ENCODE assay signal across 8 mouse cellular contexts in the genomic region with DNA sequence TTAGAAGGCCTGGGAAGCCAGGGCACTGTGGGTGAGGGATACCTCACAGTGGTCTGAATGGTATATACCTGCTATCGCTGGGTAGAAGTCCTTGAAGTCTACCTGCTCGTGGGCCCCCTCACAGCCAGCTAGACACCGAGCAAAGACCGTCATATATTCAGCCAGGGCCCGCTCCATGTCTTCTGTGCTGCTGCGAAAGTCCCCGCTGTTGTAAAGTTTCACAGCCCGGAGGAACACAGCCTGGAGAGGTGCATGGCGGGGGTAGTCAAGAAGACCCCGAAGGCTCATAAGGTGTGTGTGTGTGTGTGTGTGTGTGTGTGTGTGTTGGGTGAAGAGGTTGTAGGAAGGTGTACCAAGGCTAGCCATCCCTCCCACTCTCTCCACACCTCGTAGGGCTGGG. TPM values are rescaled to one million over a fixed set of nuclear protein-coding genes. Genes with fewer than 3 reads are reported as not detected.
DNase-seq lines count a peak whose midpoint lies in the region; ATAC-seq and TF ChIP-seq lines count a peak whose summit lies in the region.

No protein-coding gene starts in this region.

- no peaks in the 10 kb centered on the region for H3K9me3 ChIP-seq in neural tube, embryonic 11.5 days (ENCODE audit: control insufficient read depth, low read length)
- no peaks in the 10 kb centered on the region for H3K9me3 ChIP-seq in limb, embryonic 15.5 days
- H3K9me3 ChIP-seq in stomach, postnatal 0 days (ENCODE audit: control insufficient read depth, low read length), result no peaks in the 10 kb centered on the region

- H3K27ac ChIP-seq in neural tube, embryonic 11.5 days (ENCODE audit: low read depth, low read length), result no peak overlapping the region
- H3K27ac ChIP-seq in limb, embryonic 15.5 days, result peak overlapping the region; percentile 99
- H3K27ac ChIP-seq in stomach, postnatal 0 days (replicated peaks), result peak overlapping the region; percentile 94

- TF ChIP-seq CTCF in stomach, postnatal 0 days (IDR thresholded peaks at IDR 0.05; ENCODE audit: low read depth), result no peak

- peaks cover 8% of the 10 kb centered on the region; the same call in 1 of the 2 replicates for H3K27me3 ChIP-seq in neural tube, embryonic 11.5 days (ENCODE audit: control insufficient read depth, insufficient read depth, low read length)
- H3K27me3 ChIP-seq in limb, embryonic 15.5 days, result no peaks in the 10 kb centered on the region
- no peaks in the 10 kb centered on the region for H3K27me3 ChIP-seq in stomach, postnatal 0 days (ENCODE audit: control insufficient read depth, insufficient read depth, low read length)

- H3K9ac ChIP-seq in neural tube, embryonic 11.5 days (ENCODE audit: low read length), result peak overlapping the region; percentile 73
- H3K9ac ChIP-seq in limb, embryonic 15.5 days, result peak overlapping the region; percentile 74
- H3K9ac ChIP-seq in stomach, postnatal 0 days (ENCODE audit: low read length), result peak overlapping the region; percentile 83

- H3K4me1 ChIP-seq in neural tube, embryonic 11.5 days (ENCODE audit: control insufficient read depth, insufficient read depth, low read length), result peaks cover 7% of the 10 kb centered on the region; the same call in 1 of the 2 replicates
- peaks cover 44% of the 10 kb centered on the region for H3K4me1 ChIP-seq in limb, embryonic 15.5 days
- peaks cover 7% of the 10 kb centered on the region; the same call in 1 of the 2 replicates for H3K4me1 ChIP-seq in stomach, postnatal 0 days (replicated peaks; ENCODE audit: control insufficient read depth, insufficient read depth)

- 70% methylated on average over 11 of the region's 11 CpGs for WGBS in neural tube, embryonic 11.5 days
- WGBS in limb, embryonic 15.5 days, result 47% methylated on average over 11 of the region's 11 CpGs
- 59% methylated on average over 11 of the region's 11 CpGs for WGBS in stomach, postnatal 0 days

- no peak for TF ChIP-seq EP300 in stomach, postnatal 0 days (optimal IDR thresholded peaks at IDR 0.05)

- peak; percentile 41 for DNase-seq in cerebellum, adult 9-10 months
- DNase-seq in cerebellum, postnatal 14 days, result no peak
- DNase-seq in neural tube, embryonic 11.5 days (ENCODE audit: low spot score), result no peak
- no peak for DNase-seq in neural tube, embryonic 10.5 days (ENCODE audit: extremely low spot score, low spot score)
- no peak for DNase-seq in stomach, postnatal 0 days (ENCODE audit: low spot score)
- no peak for DNase-seq in right cerebral cortex, postnatal 25 days
- no peak for DNase-seq in left cerebral cortex, adult 8-10 months (ENCODE audit: low spot score in 2 of 2)

- peak overlapping the region; percentile 61 for H3K4me3 ChIP-seq in neural tube, embryonic 11.5 days (ENCODE audit: low read depth, low read length)
- H3K4me3 ChIP-seq in limb, embryonic 15.5 days, result peak overlapping the region; percentile 84
- H3K4me3 ChIP-seq in stomach, postnatal 0 days (ENCODE audit: low read depth, low read length), result peak overlapping the region; percentile 71

- H3K36me3 ChIP-seq in neural tube, embryonic 11.5 days (ENCODE audit: control insufficient read depth, insufficient read depth, low read length), result no peaks in the 10 kb centered on the region
- peaks cover 21% of the 10 kb centered on the region for H3K36me3 ChIP-seq in limb, embryonic 15.5 days
- H3K36me3 ChIP-seq in stomach, postnatal 0 days (ENCODE audit: control insufficient read depth, insufficient read depth, low read length), result no peaks in the 10 kb centered on the region; the same call in 1 of the 2 replicates

- ATAC-seq in neural tube, embryonic 11.5 days (ENCODE audit: insufficient read depth, low FRiP score, low TSS enrichment), result no peak
- no peak for ATAC-seq in limb, embryonic 15.5 days (ENCODE audit: insufficient number of reproducible peaks, low FRiP score, low TSS enrichment, low read depth)
- ATAC-seq in stomach, postnatal 0 days (ENCODE audit: low FRiP score, low TSS enrichment), result no peak

- peak overlapping the region; percentile 69 for H3K4me2 ChIP-seq in neural tube, embryonic 11.5 days (ENCODE audit: low read depth)
- peak overlapping the region; percentile 69 for H3K4me2 ChIP-seq in limb, embryonic 15.5 days
- peak overlapping the region; percentile 79 for H3K4me2 ChIP-seq in stomach, postnatal 0 days (replicated peaks; ENCODE audit: low read depth)

RNA-seq across cellular contexts. Expression of gene P3h4, which starts 1.1 kb away (rescaled TPM):
- polyA plus RNA-seq in neural tube, embryonic 11.5 days (2014; fragmentation: Nextera tagmentation; extraction: Ambion mirVana), result 23.7 and 26.0 TPM in 2 replicates
- 107 and 114 TPM in 2 replicates for polyA plus RNA-seq in limb, embryonic 15.5 days (2015; fragmentation: Nextera tagmentation; extraction: Ambion mirVana)
- 40.6 and 43.2 TPM in 2 replicates for polyA plus RNA-seq in stomach, postnatal 0 days (2015; fragmentation: Nextera tagmentation; extraction: Ambion mirVana)
- total RNA-seq in left cerebral cortex, adult 8-10 months (2022), result 10 to 100 TPM; 10.4 to 12.8 (median 12.3) TPM

RNA-seq across cellular contexts. Expression of gene Fkbp10, which starts 2.0 kb away (rescaled TPM):
- polyA plus RNA-seq in neural tube, embryonic 11.5 days (2014; fragmentation: Nextera tagmentation; extraction: Ambion mirVana), result 47.7 and 49.4 TPM in 2 replicates
- polyA plus RNA-seq in limb, embryonic 15.5 days (2015; fragmentation: Nextera tagmentation; extraction: Ambion mirVana), result 210 and 239 TPM in 2 replicates
- 59.5 and 62.1 TPM in 2 replicates for polyA plus RNA-seq in stomach, postnatal 0 days (2015; fragmentation: Nextera tagmentation; extraction: Ambion mirVana)
- total RNA-seq in left cerebral cortex, adult 8-10 months (2022), result 1 to 10 TPM; 5.2 to 8.3 (median 6.2) TPM

RNA-seq across cellular contexts. Expression of gene Jup, which starts 16.0 kb away (rescaled TPM):
- 43.8 and 48.8 TPM in 2 replicates for polyA plus RNA-seq in neural tube, embryonic 11.5 days (2014; fragmentation: Nextera tagmentation; extraction: Ambion mirVana)
- polyA plus RNA-seq in limb, embryonic 15.5 days (2015; fragmentation: Nextera tagmentation; extraction: Ambion mirVana), result 305 and 309 TPM in 2 replicates
- polyA plus RNA-seq in stomach, postnatal 0 days (2015; fragmentation: Nextera tagmentation; extraction: Ambion mirVana), result 234 and 259 TPM in 2 replicates
- total RNA-seq in left cerebral cortex, adult 8-10 months (2022), result 10 to 100 TPM; 54.1 to 58.4 (median 55.9) TPM

RNA-seq across cellular contexts. Expression of gene Nt5c3b, which starts 28.1 kb away (rescaled TPM):
- polyA plus RNA-seq in neural tube, embryonic 11.5 days (2014; fragmentation: Nextera tagmentation; extraction: Ambion mirVana), result 110 TPM in 2 replicates
- 137 and 141 TPM in 2 replicates for polyA plus RNA-seq in limb, embryonic 15.5 days (2015; fragmentation: Nextera tagmentation; extraction: Ambion mirVana)
- 69.6 and 70.7 TPM in 2 replicates for polyA plus RNA-seq in stomach, postnatal 0 days (2015; fragmentation: Nextera tagmentation; extraction: Ambion mirVana)
- total RNA-seq in left cerebral cortex, adult 8-10 months (2022), result 10 to 100 TPM; 46.9 to 52.6 (median 50.0) TPM

RNA-seq across cellular contexts. Expression of gene Klhl10, which starts 28.2 kb away (rescaled TPM):
- 0.40 and 0.62 TPM in 2 replicates for polyA plus RNA-seq in neural tube, embryonic 11.5 days (2014; fragmentation: Nextera tagmentation; extraction: Ambion mirVana)
- polyA plus RNA-seq in limb, embryonic 15.5 days (2015; fragmentation: Nextera tagmentation; extraction: Ambion mirVana), result 0.64 and 0.70 TPM in 2 replicates
- 0.16 and 0.22 TPM in 2 replicates for polyA plus RNA-seq in stomach, postnatal 0 days (2015; fragmentation: Nextera tagmentation; extraction: Ambion mirVana)
- total RNA-seq in left cerebral cortex, adult 8-10 months (2022), result 1 to 10 TPM in 2 of 4 experiments, under 1 TPM in 2; 0.84 to 1.4 (median 1.0) TPM
